Mouse (Mus musculus): ENCODE measurements around the gene Ncoa7.

GRCm38 (mm10) chr10:30719947-30720346 lies 83.2 kb downstream of the Ncoa7 start:
- no peak for TF ChIP-seq POLR2A (IDR thresholded peaks at IDR 0.05; ENCODE audit: borderline replicate concordance, extremely low read depth, insufficient read depth, insufficient read length, poor library complexity, severe bottlenecking)
- no peak for TF ChIP-seq CTCF (IDR thresholded peaks at IDR 0.05; ENCODE audit: borderline replicate concordance, extremely low read depth, insufficient read depth, insufficient read length)

All from brain, embryonic 14.5 days (tissue).